Mouse (Mus musculus): ENCODE results near the gene Mcpt4. TPM values are rescaled to one million over a fixed set of nuclear protein-coding genes. Genes with fewer than 3 reads are reported as not detected.
"Not testable (repeated sequence)": the region's sequence is repeated elsewhere in the genome, so short reads cannot be mapped to it uniquely, and the experiment has no call there.

The Mcpt4 gene
- polyA plus RNA-seq, 1 experiment, result not detected

- Histone ChIP-seq H3K4me1 (ENCODE audit: control insufficient read depth, insufficient read depth, low read length) (no peaks in the 10 kb centered on the region), H3K27ac (ENCODE audit: insufficient read depth, low read length) (no peak overlapping the region), H3K4me3 (replicated peaks; ENCODE audit: insufficient read depth, low read depth, low read length) (no peak overlapping the region), H3K27me3 (ENCODE audit: control insufficient read depth, insufficient read depth, low read length) (no peaks in the 10 kb centered on the region)
- no peak for TF ChIP-seq CTCF (IDR thresholded peaks at IDR 0.05; ENCODE audit: borderline replicate concordance, insufficient read depth, low read depth, low read length)
- no peak for TF ChIP-seq POLR2A (IDR thresholded peaks at IDR 0.05; ENCODE audit: borderline replicate concordance, insufficient read depth, low read length)
- no peak for DNase-seq
- 76% methylated on average over 1 of the region's 1 CpGs for WGBS
Measured at GRCm38 (mm10) chr14:56019446-56019845, 42.7 kb downstream of the Mcpt4 start.

GRCm38 (mm10) chr14:56017671-56018070 is 44.4 kb downstream of the Mcpt4 start, which contains the start of gene Mcpt1:
TSS of gene Mcpt1 (plus strand) at chr14:56017971.
- H3K4me1 ChIP-seq (ENCODE audit: control insufficient read depth, insufficient read depth, low read length); DNase-seq; H3K27ac ChIP-seq (ENCODE audit: insufficient read depth, low read length); H3K27me3 ChIP-seq (ENCODE audit: control insufficient read depth, insufficient read depth, low read length); H3K4me3 ChIP-seq (replicated peaks; ENCODE audit: insufficient read depth, low read depth, low read length): not testable (repeated sequence)
- 86% methylated on average over 3 of the region's 3 CpGs for WGBS

GRCm38 (mm10) chr14:56013924-56014323 is 48.2 kb downstream of the Mcpt4 start:
- DNase-seq, result no peak
- no peak overlapping the region for H3K27ac ChIP-seq (ENCODE audit: insufficient read depth, low read length)
- no peaks in the 10 kb centered on the region for H3K27me3 ChIP-seq (ENCODE audit: control insufficient read depth, insufficient read depth, low read length)
- no peak overlapping the region for H3K4me3 ChIP-seq (replicated peaks; ENCODE audit: insufficient read depth, low read depth, low read length)
- WGBS, result 89% methylated on average over 2 of the region's 2 CpGs
- TF ChIP-seq POLR2A (IDR thresholded peaks at IDR 0.05; ENCODE audit: borderline replicate concordance, insufficient read depth, low read length) (no peak), CTCF (IDR thresholded peaks at IDR 0.05; ENCODE audit: borderline replicate concordance, insufficient read depth, low read depth, low read length) (no peak)
- no peaks in the 10 kb centered on the region for H3K4me1 ChIP-seq (ENCODE audit: control insufficient read depth, insufficient read depth, low read length)

GRCm38 (mm10) chr14:56013147-56013546 is 49.0 kb downstream of the Mcpt4 start:
- 75% methylated on average over 3 of the region's 3 CpGs for WGBS
- H3K27me3 ChIP-seq (ENCODE audit: control insufficient read depth, insufficient read depth, low read length), result no peaks in the 10 kb centered on the region
- no peaks in the 10 kb centered on the region for H3K4me1 ChIP-seq (ENCODE audit: control insufficient read depth, insufficient read depth, low read length)
- no peak overlapping the region for H3K27ac ChIP-seq (ENCODE audit: insufficient read depth, low read length)
- TF ChIP-seq CTCF (IDR thresholded peaks at IDR 0.05; ENCODE audit: borderline replicate concordance, insufficient read depth, low read depth, low read length) (no peak), POLR2A (IDR thresholded peaks at IDR 0.05; ENCODE audit: borderline replicate concordance, insufficient read depth, low read length) (no peak)
- no peak for DNase-seq
- no peak overlapping the region for H3K4me3 ChIP-seq (replicated peaks; ENCODE audit: insufficient read depth, low read depth, low read length)

Other genes with a start within 250 kb of the Mcpt4 start
- 1.5 and 1.7 TPM in 2 replicates for gene Nfatc4, start 239.2 kb downstream of the Mcpt4 start, polyA plus RNA-seq (2012; rRNA removed)
- gene Nynrin, start 208.3 kb downstream of the Mcpt4 start, polyA plus RNA-seq (2012; rRNA removed), result 4.5 and 4.8 TPM in 2 replicates
- 534 and 635 TPM in 2 replicates for gene Cbln3, start 177.9 kb downstream of the Mcpt4 start, polyA plus RNA-seq (2012; rRNA removed)
- 47.4 and 52.8 TPM in 2 replicates for gene Khnyn, start 177.4 kb downstream of the Mcpt4 start, polyA plus RNA-seq (2012; rRNA removed)
- gene Sdr39u1, start 162.0 kb downstream of the Mcpt4 start, polyA plus RNA-seq (2012; rRNA removed), result 214 and 218 TPM in 2 replicates
- gene Cma1, start 117.6 kb downstream of the Mcpt4 start, polyA plus RNA-seq (2012; rRNA removed), result not detected in 2 replicates
- gene Cma2, start 111.3 kb downstream of the Mcpt4 start, polyA plus RNA-seq (2012; rRNA removed), result not detected in 2 replicates
- not detected in 2 replicates for gene Mcpt1, start 44.3 kb downstream of the Mcpt4 start, polyA plus RNA-seq (2012; rRNA removed)
- gene Mcpt9, start 31.8 kb downstream of the Mcpt4 start, polyA plus RNA-seq (2012; rRNA removed), result not detected in 2 replicates
- not detected in 2 replicates for gene Mcpt2, start 20.3 kb downstream of the Mcpt4 start, polyA plus RNA-seq (2012; rRNA removed)
- gene Mcpt8, start 23.0 kb upstream of the Mcpt4 start, polyA plus RNA-seq (2012; rRNA removed), result not detected in 2 replicates
- not detected in 2 replicates for gene Ctsg, start 40.3 kb upstream of the Mcpt4 start, polyA plus RNA-seq (2012; rRNA removed)
- gene Gzme, start 58.3 kb upstream of the Mcpt4 start, polyA plus RNA-seq (2012; rRNA removed), result not detected in 2 replicates
- not detected in 2 replicates for gene Gzmd, start 70.3 kb upstream of the Mcpt4 start, polyA plus RNA-seq (2012; rRNA removed)
- gene Gzmg, start 97.3 kb upstream of the Mcpt4 start, polyA plus RNA-seq (2012; rRNA removed), result not detected in 2 replicates
- gene Gzmn, start 112.3 kb upstream of the Mcpt4 start, polyA plus RNA-seq (2012; rRNA removed), result not detected in 2 replicates
- gene Gzmf, start 149.1 kb upstream of the Mcpt4 start, polyA plus RNA-seq (2012; rRNA removed), result not detected in 2 replicates
- not detected in 2 replicates for gene Gzmc, start 172.3 kb upstream of the Mcpt4 start, polyA plus RNA-seq (2012; rRNA removed)
- gene Gzmb, start 199.9 kb upstream of the Mcpt4 start, polyA plus RNA-seq (2012; rRNA removed), result 0.14 TPM in 1 of 2 replicates, not detected in the other